Mouse (Mus musculus) induced T-regulatory cell, adult 2 months (primary cell): ENCODE data around the gene Zfp90.

Source experiments
- DNase-seq: peaks from one replicate; pipeline ENCODE4 v3.0.0-alpha.2; 2012; ENCODE audit warnings: low read depth

Gene Zfp90

GRCm38 (mm10) chr8:106433667-106434066 is 18.5 kb downstream of the Zfp90 start:
- no peak for DNase-seq

GRCm38 (mm10) chr8:106437781-106438180 is 22.7 kb downstream of the Zfp90 start:
- no peak for DNase-seq

GRCm38 (mm10) chr8:106440146-106440545 is 25.0 kb downstream of the Zfp90 start:
- no peak for DNase-seq

- no peak for DNase-seq
Measured at GRCm38 (mm10) chr8:106442740-106443139, 27.6 kb downstream of the Zfp90 start.

- no peak for DNase-seq
Measured at GRCm38 (mm10) chr8:106451301-106452085, 36.4 kb downstream of the Zfp90 start.

GRCm38 (mm10) chr8:106452701-106453481 is 37.8 kb downstream of the Zfp90 start:
- DNase-seq = no peak

- DNase-seq = no peak
Measured at GRCm38 (mm10) chr8:106454036-106454435, 38.9 kb downstream of the Zfp90 start.

- DNase-seq = no peak
Measured at GRCm38 (mm10) chr8:106462131-106462530, 47.0 kb downstream of the Zfp90 start.

- no peak for DNase-seq
Measured at GRCm38 (mm10) chr8:106463795-106464194, 48.7 kb downstream of the Zfp90 start.

- DNase-seq = no peak
Measured at GRCm38 (mm10) chr8:106469485-106469884, 54.4 kb downstream of the Zfp90 start.

GRCm38 (mm10) chr8:106474001-106474400 is 58.9 kb downstream of the Zfp90 start:
- DNase-seq = no peak
